In genomic region chr1:80451914-80452549, GRCm38 (mm10) we compare ENCODE assay signal across 33 mouse cellular contexts. TPM values are rescaled to one million over a fixed set of nuclear protein-coding genes. Genes with fewer than 3 reads are reported as not detected.
DNase-seq lines count a peak whose midpoint lies in the region; ATAC-seq and TF ChIP-seq lines count a peak whose summit lies in the region.
"Had no signal": no experiment of that assay in that cellular context is flagged by ENCODE, and none has a peak within 500 bp of the region (broad histone marks: within the 10 kb centered on the region; RNA-seq: fewer than 3 reads in every experiment).

No protein-coding gene starts in this region.

- ATAC-seq in inflammation-experienced regulatory T-cells, adult 6 months: peak; percentile 32
- peak; percentile 62; the same call in 1 of the 2 replicates for ATAC-seq in neutrophil, adult 5-6 weeks (ENCODE audit: extremely low read depth, insufficient number of reproducible peaks, low FRiP score, poor library complexity, severe bottlenecking)
- ATAC-seq: forebrain, embryonic 14.5 days; midbrain, embryonic 15.5 days had no signal

- TF ChIP-seq POLR2A in bone marrow, adult 2 months (IDR thresholded peaks at IDR 0.05; ENCODE audit: borderline replicate concordance, control insufficient read depth, low read depth, low read length): no peak

- H3K4me3 ChIP-seq in bone marrow, adult 2 months (replicated peaks; ENCODE audit: control insufficient read depth, low read depth, low read length): no peak overlapping the region
- H3K4me3 ChIP-seq in hindbrain, embryonic 10.5 days: no peak overlapping the region
- H3K4me3 ChIP-seq: gastrocnemius, adult 2 months; hindbrain, embryonic 12.5 days; left cerebral cortex, adult 2 months; limb, embryonic 15.5 days; midbrain, embryonic 15.5 days; stomach, embryonic 15.5 days had no signal

- WGBS in bone marrow, adult 2 months: 0% methylated on average over 1 of the region's 1 CpGs
- 81% methylated on average over 1 of the region's 1 CpGs for WGBS in hindbrain, embryonic 10.5 days

- 0 out of 2 replicates have a peak overlapping the region, but pooled peaks have one; percentile 43 for H3K27ac ChIP-seq in bone marrow, adult 2 months (ENCODE audit: control insufficient read depth, insufficient read depth, low read depth, low read length, poor library complexity)
- H3K27ac ChIP-seq in hindbrain, embryonic 10.5 days: no peak overlapping the region
- H3K27ac ChIP-seq: gastrocnemius, adult 2 months; hindbrain, embryonic 12.5 days; kidney, postnatal 0 days; left cerebral cortex, adult 2 months; limb, embryonic 15.5 days; midbrain, embryonic 15.5 days; stomach, embryonic 15.5 days had no signal

- peak; percentile 50 for DNase-seq in A20 (ENCODE audit: low read depth, low spot score)
- DNase-seq in kidney, postnatal 10 days: no peak
- DNase-seq in cerebellum, adult 18-20 months: no peak
- no peak for DNase-seq in hindbrain, embryonic 10.5 days (ENCODE audit: low spot score)
- DNase-seq: adrenal gland, postnatal 36 days; cerebellum, adult 8-10 months; cerebellum, postnatal 36 days; gastrocnemius, adult 2 months; heart, postnatal 10 days; left cerebral cortex, postnatal 4 days; lung, adult 18-20 months; lung, postnatal 14 days; right cerebral cortex, adult 18-20 months; right cerebral cortex, postnatal 4 days; thymus, adult 2 months had no signal

- H3K36me3 ChIP-seq in hindbrain, embryonic 10.5 days: no peaks in the 10 kb centered on the region
- H3K36me3 ChIP-seq: hindbrain, embryonic 12.5 days; limb, embryonic 15.5 days; midbrain, embryonic 15.5 days; stomach, embryonic 15.5 days had no signal

- no peaks in the 10 kb centered on the region for H3K27me3 ChIP-seq in hindbrain, embryonic 10.5 days (ENCODE audit: insufficient read depth, poor library complexity, severe bottlenecking)
- H3K27me3 ChIP-seq: hindbrain, embryonic 12.5 days; limb, embryonic 15.5 days; midbrain, embryonic 15.5 days; stomach, embryonic 15.5 days had no signal

- H3K9me3 ChIP-seq in hindbrain, embryonic 10.5 days: no peaks in the 10 kb centered on the region
- H3K9me3 ChIP-seq: hindbrain, embryonic 12.5 days; limb, embryonic 15.5 days; midbrain, embryonic 15.5 days; stomach, embryonic 15.5 days had no signal

- TF ChIP-seq CTCF in bone marrow, adult 2 months (IDR thresholded peaks at IDR 0.05; ENCODE audit: control insufficient read depth, insufficient read depth, low read length): no peak

- no peaks in the 10 kb centered on the region for H3K4me1 ChIP-seq in bone marrow, adult 2 months (ENCODE audit: control insufficient read depth, insufficient read depth, low read length)
- no peaks in the 10 kb centered on the region for H3K4me1 ChIP-seq in hindbrain, embryonic 10.5 days (replicated peaks)
- H3K4me1 ChIP-seq: hindbrain, embryonic 12.5 days; limb, embryonic 15.5 days; midbrain, embryonic 15.5 days; stomach, embryonic 15.5 days had no signal

RNA-seq across cellular contexts. Expression of gene Gm45261, which starts 9.2 kb away (rescaled TPM):
- polyA plus RNA-seq in bone marrow, adult 2 months (2011; ENCODE audit: insufficient read depth, insufficient read length, low replicate concordance, missing spikeins): not detected in 2 replicates
- polyA plus RNA-seq in inflammation-experienced regulatory T-cells, adult 6 months (2017; shearing (Covaris generic)): not detected
- not detected in 2 replicates for total RNA-seq in neutrophil, adult 5-6 weeks (2017)
- polyA plus RNA-seq in hindbrain, embryonic 10.5 days (2016; fragmentation: Nextera tagmentation; extraction: Ambion mirVana): not detected in 2 replicates
- total RNA-seq: adrenal gland, adult 18-20 months; adrenal gland, postnatal 36 days; gastrocnemius, adult 2 months; heart, postnatal 10 days; layer of hippocampus, postnatal 10 days; left cerebral cortex, adult 2 months; left cerebral cortex, postnatal 4 days had no signal
- polyA plus RNA-seq: embryonic facial prominence, embryonic 14.5 days; forebrain, embryonic 14.5 days; frontal cortex, adult 2 months; heart, embryonic 11.5 days; hindbrain, embryonic 12.5 days; kidney, adult 2 months; kidney, postnatal 0 days; limb, embryonic 15.5 days; midbrain, embryonic 15.5 days; neural tube, embryonic 14.5 days; stomach, embryonic 15.5 days; thymus, adult 2 months; urinary bladder, adult 2 months had no signal
